ENCODE assay signal across 9 mouse cellular contexts in genomic region chr17:56763741-56764250, GRCm38 (mm10). TPM values are rescaled to one million over a fixed set of nuclear protein-coding genes. Genes with fewer than 3 reads are reported as not detected.
A peak's percentile ranks its signal among the peaks of the same experiment; 100 is the strongest.
DNase-seq lines count a peak whose midpoint lies in the region; ATAC-seq and TF ChIP-seq lines count a peak whose summit lies in the region.
"Had no signal": no experiment of that assay in that cellular context is flagged by ENCODE, and none has a peak within 500 bp of the region (broad histone marks: within the 10 kb centered on the region; RNA-seq: fewer than 3 reads in every experiment).

No protein-coding gene starts in this region.

- H3K36me3 ChIP-seq in embryonic facial prominence, embryonic 14.5 days (ENCODE audit: control insufficient read depth, insufficient read depth, low read length): peaks cover 24% of the 10 kb centered on the region
- H3K36me3 ChIP-seq in intestine, embryonic 16.5 days (ENCODE audit: control insufficient read depth, insufficient read depth, low read length): peaks cover 18% of the 10 kb centered on the region
- peaks cover 19% of the 10 kb centered on the region for H3K36me3 ChIP-seq in neural tube, embryonic 14.5 days (ENCODE audit: control insufficient read depth, insufficient read depth, low read length)

- peak overlapping the region; percentile 84 for H3K4me2 ChIP-seq in embryonic facial prominence, embryonic 14.5 days (ENCODE audit: low read depth, low read length)
- H3K4me2 ChIP-seq in intestine, embryonic 16.5 days (ENCODE audit: low read depth, low read length): peak overlapping the region; percentile 71
- peak overlapping the region; percentile 45 for H3K4me2 ChIP-seq in neural tube, embryonic 14.5 days (ENCODE audit: low read depth, low read length)

- no peak for TF ChIP-seq CTCF in layer of hippocampus, adult 2 months (conservative IDR thresholded peaks at IDR 0.05)

- no peaks in the 10 kb centered on the region for H3K27me3 ChIP-seq in embryonic facial prominence, embryonic 14.5 days (replicated peaks; ENCODE audit: control insufficient read depth, insufficient read depth, low read length)
- no peaks in the 10 kb centered on the region for H3K27me3 ChIP-seq in intestine, embryonic 16.5 days (replicated peaks; ENCODE audit: control insufficient read depth, insufficient read depth, low read length)
- peaks cover 2% of the 10 kb centered on the region for H3K27me3 ChIP-seq in neural tube, embryonic 14.5 days (ENCODE audit: control insufficient read depth, insufficient read depth, low read length)

- H3K27ac ChIP-seq in layer of hippocampus, adult 2 months: peak overlapping the region; percentile 100
- H3K27ac ChIP-seq in embryonic facial prominence, embryonic 14.5 days (replicated peaks; ENCODE audit: low read depth, low read length): no peak overlapping the region
- H3K27ac ChIP-seq in intestine, embryonic 16.5 days (ENCODE audit: low read length): peak overlapping the region; percentile 96
- no peak overlapping the region for H3K27ac ChIP-seq in neural tube, embryonic 14.5 days (ENCODE audit: low read depth, low read length)

- intact Hi-C loops in left cerebral cortex, postnatal 14 days (cut with DNase I): no loop called here

- 75% methylated on average over 8 of the region's 8 CpGs for WGBS in embryonic facial prominence, embryonic 14.5 days
- WGBS in intestine, embryonic 16.5 days: 69% methylated on average over 8 of the region's 8 CpGs
- 77% methylated on average over 8 of the region's 8 CpGs for WGBS in neural tube, embryonic 14.5 days

- no peak for DNase-seq in layer of hippocampus, adult 2 months (ENCODE audit: low spot score in 2 of 2)
- DNase-seq in layer of hippocampus, adult 18-20 months (ENCODE audit: low spot score in 2 of 2): no peak
- DNase-seq in embryonic facial prominence, embryonic 14.5 days (ENCODE audit: low spot score): no peak
- DNase-seq in left cerebral cortex, postnatal 14 days (ENCODE audit: low spot score in 2 of 2): no peak
- no peak for DNase-seq in testis, postnatal 10 days (ENCODE audit: low spot score)
- no peak for DNase-seq in left cerebral cortex, adult 18-20 months (ENCODE audit: low spot score in 2 of 2)

- no peaks in the 10 kb centered on the region for H3K9me3 ChIP-seq in embryonic facial prominence, embryonic 14.5 days (ENCODE audit: control insufficient read depth, low read length)
- H3K9me3 ChIP-seq in intestine, embryonic 16.5 days (ENCODE audit: control insufficient read depth, low read length): no peaks in the 10 kb centered on the region
- H3K9me3 ChIP-seq in neural tube, embryonic 14.5 days (ENCODE audit: control insufficient read depth, low read length): no peaks in the 10 kb centered on the region

- no peak overlapping the region; the same call in 1 of the 2 replicates for H3K9ac ChIP-seq in embryonic facial prominence, embryonic 14.5 days (ENCODE audit: low read depth, low read length)
- peak overlapping the region; percentile 91; the same call in 1 of the 2 replicates for H3K9ac ChIP-seq in intestine, embryonic 16.5 days (ENCODE audit: low read depth, low read length)
- no peak overlapping the region for H3K9ac ChIP-seq in neural tube, embryonic 14.5 days (replicated peaks; ENCODE audit: low read depth, low read length)

- peaks cover 11% of the 10 kb centered on the region for H3K4me1 ChIP-seq in embryonic facial prominence, embryonic 14.5 days (ENCODE audit: control insufficient read depth, insufficient read depth, low read length)
- peaks cover 24% of the 10 kb centered on the region for H3K4me1 ChIP-seq in intestine, embryonic 16.5 days (ENCODE audit: control insufficient read depth, insufficient read depth, low read length)
- H3K4me1 ChIP-seq in neural tube, embryonic 14.5 days (ENCODE audit: control insufficient read depth, insufficient read depth, low read length): peaks cover 9% of the 10 kb centered on the region; the same call in 1 of the 2 replicates

- ATAC-seq in embryonic facial prominence, embryonic 14.5 days (ENCODE audit: low read depth): no peak
- ATAC-seq in intestine, embryonic 16.5 days: no peak
- ATAC-seq in neural tube, embryonic 14.5 days (ENCODE audit: low read depth): no peak

- peak overlapping the region; percentile 91 for H3K4me3 ChIP-seq in layer of hippocampus, adult 2 months
- H3K4me3 ChIP-seq in embryonic facial prominence, embryonic 14.5 days (ENCODE audit: low read depth, low read length): peak overlapping the region; percentile 78
- H3K4me3 ChIP-seq in intestine, embryonic 16.5 days (ENCODE audit: low read length): peak overlapping the region; percentile 83
- peak overlapping the region; percentile 55; the same call in 1 of the 2 replicates for H3K4me3 ChIP-seq in neural tube, embryonic 14.5 days (ENCODE audit: low read depth, low read length)

RNA-seq across cellular contexts. Expression of gene Dus3l, which starts 0.8 kb away (rescaled TPM):
- 10 to 100 TPM; 73.9 to 74.4 TPM for total RNA-seq in layer of hippocampus, adult 2 months (2021)
- total RNA-seq in layer of hippocampus, adult 18-20 months (2021): 10 to 100 TPM; 63.4 to 68.8 TPM
- 33.3 and 42.0 TPM in 2 replicates for polyA plus RNA-seq in embryonic facial prominence, embryonic 14.5 days (2014; fragmentation: Nextera tagmentation; extraction: Ambion mirVana)
- 37.6 and 40.0 TPM in 2 replicates for polyA plus RNA-seq in intestine, embryonic 16.5 days (2015; fragmentation: Nextera tagmentation; extraction: Ambion mirVana)
- polyA plus RNA-seq in neural tube, embryonic 14.5 days (2014; fragmentation: Nextera tagmentation; extraction: Ambion mirVana): 79.0 and 81.0 TPM in 2 replicates
- 10 to 100 TPM; 66.2 to 75.0 TPM for total RNA-seq in left cerebral cortex, postnatal 14 days (2021)
- 10 to 100 TPM; 61.8 to 63.0 TPM for total RNA-seq in left cerebral cortex, adult 18-20 months (2021)

RNA-seq across cellular contexts. Expression of gene Prr22, which starts 6.3 kb away (rescaled TPM):
- 1 to 10 TPM in 1 of 2 experiments, under 1 TPM in 1; 0.79 to 1.9 TPM for total RNA-seq in layer of hippocampus, adult 2 months (2021)
- total RNA-seq in layer of hippocampus, adult 18-20 months (2021): 1 to 10 TPM in 1 of 2 experiments, under 1 TPM in 1; 0.99 to 1.2 TPM
- polyA plus RNA-seq in embryonic facial prominence, embryonic 14.5 days (2014; fragmentation: Nextera tagmentation; extraction: Ambion mirVana): 0.61 and 1.2 TPM in 2 replicates
- polyA plus RNA-seq in intestine, embryonic 16.5 days (2015; fragmentation: Nextera tagmentation; extraction: Ambion mirVana): 0.84 and 1.6 TPM in 2 replicates
- 0.53 and 0.70 TPM in 2 replicates for polyA plus RNA-seq in neural tube, embryonic 14.5 days (2014; fragmentation: Nextera tagmentation; extraction: Ambion mirVana)
- total RNA-seq in left cerebral cortex, postnatal 14 days (2021): under 1 TPM; 0.51 to 0.94 TPM
- total RNA-seq in left cerebral cortex, adult 18-20 months (2021): 1 to 10 TPM in 1 of 2 experiments, under 1 TPM in 1; 0.88 to 1.1 TPM

RNA-seq across cellular contexts. Expression of gene Nrtn, which starts 6.5 kb away (rescaled TPM):
- total RNA-seq in layer of hippocampus, adult 2 months (2021): 1 to 10 TPM; 2.5 to 3.3 TPM
- total RNA-seq in layer of hippocampus, adult 18-20 months (2021): 1 to 10 TPM; 1.6 to 3.4 TPM
- 14.0 and 17.4 TPM in 2 replicates for polyA plus RNA-seq in embryonic facial prominence, embryonic 14.5 days (2014; fragmentation: Nextera tagmentation; extraction: Ambion mirVana)
- polyA plus RNA-seq in intestine, embryonic 16.5 days (2015; fragmentation: Nextera tagmentation; extraction: Ambion mirVana): 7.0 and 7.9 TPM in 2 replicates
- polyA plus RNA-seq in neural tube, embryonic 14.5 days (2014; fragmentation: Nextera tagmentation; extraction: Ambion mirVana): 1.9 and 2.9 TPM in 2 replicates
- total RNA-seq in left cerebral cortex, postnatal 14 days (2021): 1 to 10 TPM; 2.6 to 4.5 TPM
- total RNA-seq in left cerebral cortex, adult 18-20 months (2021): 1 to 10 TPM; 3.4 to 4.7 TPM
- polyA plus RNA-seq: activated CD4-positive, CD25-positive, alpha-beta regulatory T cell, adult 4 months had no signal

RNA-seq across cellular contexts. Expression of gene Vmac, which starts 46.0 kb away (rescaled TPM):
- 10 to 100 TPM; 10.2 to 12.5 TPM for total RNA-seq in layer of hippocampus, adult 2 months (2021)
- 10 to 100 TPM in 1 of 2 experiments, 1 to 10 TPM in 1; 9.6 to 10.2 TPM for total RNA-seq in layer of hippocampus, adult 18-20 months (2021)
- polyA plus RNA-seq in embryonic facial prominence, embryonic 14.5 days (2014; fragmentation: Nextera tagmentation; extraction: Ambion mirVana): 18.6 and 21.4 TPM in 2 replicates
- 15.7 and 16.6 TPM in 2 replicates for polyA plus RNA-seq in intestine, embryonic 16.5 days (2015; fragmentation: Nextera tagmentation; extraction: Ambion mirVana)
- 16.9 and 19.4 TPM in 2 replicates for polyA plus RNA-seq in neural tube, embryonic 14.5 days (2014; fragmentation: Nextera tagmentation; extraction: Ambion mirVana)
- 1 to 10 TPM; 7.8 to 8.0 TPM for total RNA-seq in left cerebral cortex, postnatal 14 days (2021)
- 10 to 100 TPM in 1 of 2 experiments, 1 to 10 TPM in 1; 9.6 to 13.5 TPM for total RNA-seq in left cerebral cortex, adult 18-20 months (2021)

RNA-seq across cellular contexts. Expression of gene Ndufa11, which starts 46.2 kb away (rescaled TPM):
- 100 to 1,000 TPM; 196 to 229 TPM for total RNA-seq in layer of hippocampus, adult 2 months (2021)
- total RNA-seq in layer of hippocampus, adult 18-20 months (2021): 100 to 1,000 TPM; 213 to 228 TPM
- polyA plus RNA-seq in embryonic facial prominence, embryonic 14.5 days (2014; fragmentation: Nextera tagmentation; extraction: Ambion mirVana): 424 and 466 TPM in 2 replicates
- polyA plus RNA-seq in intestine, embryonic 16.5 days (2015; fragmentation: Nextera tagmentation; extraction: Ambion mirVana): 527 and 530 TPM in 2 replicates
- polyA plus RNA-seq in neural tube, embryonic 14.5 days (2014; fragmentation: Nextera tagmentation; extraction: Ambion mirVana): 570 and 693 TPM in 2 replicates
- 100 to 1,000 TPM; 227 to 229 TPM for total RNA-seq in left cerebral cortex, postnatal 14 days (2021)
- total RNA-seq in left cerebral cortex, adult 18-20 months (2021): 100 to 1,000 TPM; 218 to 234 TPM

Comparison
In these comparisons a context has a peak if more than half of its experiments do, and no peak if none do; other contexts are left out.
1. H3K27ac ChIP-seq: peak in layer of hippocampus, adult 2 months (single experiment) and intestine, embryonic 16.5 days (single experiment); none in embryonic facial prominence, embryonic 14.5 days (single experiment) and neural tube, embryonic 14.5 days (single experiment).
2. Peak in every context shown above with its lines, with median percentiles within 50 percentile points of each other: H3K4me3 ChIP-seq and H3K4me2 ChIP-seq.